Mouse (Mus musculus) C2C12 (cell line): ENCODE results near the gene Rcan1. TPM values are rescaled to one million over a fixed set of nuclear protein-coding genes. Genes with fewer than 3 reads are reported as not detected.

ENCODE experiments used
- H3K27me3 ChIP-seq: one replicate; pipeline ENCODE4 v1.6.1; 2011; ENCODE audit not compliant: control insufficient read depth, insufficient read depth, insufficient read length
- H3K36me3 ChIP-seq: one replicate; pipeline ENCODE4 v1.6.1; 2011; ENCODE audit not compliant: control insufficient read depth, insufficient read depth
- H3K4me3 ChIP-seq: one replicate; pipeline ENCODE4 v1.5.1; 2011; ENCODE audit warnings: mild to moderate bottlenecking, control low read depth; ENCODE audit not compliant: poor library complexity, insufficient read depth, severe bottlenecking
- H3K79me2 ChIP-seq: one replicate; pipeline ENCODE4 v1.6.1; 2011; ENCODE audit not compliant: control insufficient read depth, insufficient read depth
- H3K79me3 ChIP-seq: one replicate; pipeline ENCODE4 v1.6.1; 2011; ENCODE audit warnings: low read depth, control low read depth
- H3ac ChIP-seq: one replicate; pipeline ENCODE3; 2011; ENCODE audit warnings: low read depth; ENCODE audit not compliant: control insufficient read depth, insufficient read length
- CEBPB ChIP-seq: IDR thresholded peaks from one replicate; pipeline ENCODE4 v1.6.1; 2011; ENCODE audit warnings: low read depth, mild to moderate bottlenecking, control low read depth, moderate library complexity
- CTCF ChIP-seq: IDR thresholded peaks from one replicate; pipeline ENCODE4 v1.5.1; 2011; ENCODE audit not compliant: control insufficient read depth, insufficient read depth, insufficient read length
- FOSL1 ChIP-seq: IDR thresholded peaks from one replicate; pipeline ENCODE4 v1.8.0; 2011; ENCODE audit warnings: mild to moderate bottlenecking, low read length; ENCODE audit not compliant: poor library complexity, insufficient read depth, severe bottlenecking
- MAX ChIP-seq: IDR thresholded peaks from one replicate; pipeline ENCODE4 v1.6.1; 2011; ENCODE audit warnings: mild to moderate bottlenecking, control low read depth
- MYOD1 ChIP-seq: IDR thresholded peaks from one replicate; pipeline ENCODE4 v1.6.1; 2011; ENCODE audit warnings: low read depth; ENCODE audit not compliant: control insufficient read depth, insufficient read length
- MYOG ChIP-seq: IDR thresholded peaks from one replicate; pipeline ENCODE4 v1.6.1; 2011; ENCODE audit not compliant: control insufficient read depth, insufficient read length; ENCODE audit errors: extremely low read depth
- USF1 ChIP-seq: IDR thresholded peaks from one replicate; pipeline ENCODE4 v1.6.1; 2011; ENCODE audit warnings: low read depth, mild to moderate bottlenecking, control low read depth, moderate library complexity
- polyA plus RNA-seq: library from polyadenylated mRNA; unstranded; fragments of >200 nt; fragmentation: generic; extraction: Trizol; gene quantifications from one replicate; pipeline ENCODE4 v1.2.1, GENCODE M21; 2012; ENCODE audit warnings: missing spikeins

Gene Rcan1
- polyA plus RNA-seq, 1 experiment = 17.4 TPM

- no peaks in the 10 kb centered on the region for H3K27me3 ChIP-seq
Observed at GRCm38 (mm10) chr16:92410344-92410743, 60.3 kb downstream of the Rcan1 start.

GRCm38 (mm10) chr16:92407883-92408282 lies 62.8 kb downstream of the Rcan1 start:
- Histone ChIP-seq H3K36me3 (no peaks in the 10 kb centered on the region), H3ac (no peak overlapping the region), H3K79me2 (no peaks in the 10 kb centered on the region), H3K27me3 (no peaks in the 10 kb centered on the region), H3K79me3 (no peaks in the 10 kb centered on the region), H3K4me3 (no peak overlapping the region)
- no peak for TF ChIP-seq MYOD1
- TF ChIP-seq FOSL1 = no peak
- no peak for TF ChIP-seq MYOG
- no peak for TF ChIP-seq MAX
- no peak for TF ChIP-seq CEBPB
- TF ChIP-seq CTCF = no peak
- no peak for TF ChIP-seq USF1

More at GRCm38 (mm10) chr16:92410344-92410743, 60.3 kb downstream of the Rcan1 start:
- TF ChIP-seq MYOD1 = no peak
- TF ChIP-seq FOSL1 = no peak
- TF ChIP-seq MYOG = no peak
- TF ChIP-seq MAX = no peak
- TF ChIP-seq CTCF = no peak
- TF ChIP-seq CEBPB = no peak
- Histone ChIP-seq H3K79me2 (no peaks in the 10 kb centered on the region), H3K4me3 (no peak overlapping the region), H3ac (no peak overlapping the region), H3K36me3 (no peaks in the 10 kb centered on the region), H3K79me3 (no peaks in the 10 kb centered on the region)

DNA sequence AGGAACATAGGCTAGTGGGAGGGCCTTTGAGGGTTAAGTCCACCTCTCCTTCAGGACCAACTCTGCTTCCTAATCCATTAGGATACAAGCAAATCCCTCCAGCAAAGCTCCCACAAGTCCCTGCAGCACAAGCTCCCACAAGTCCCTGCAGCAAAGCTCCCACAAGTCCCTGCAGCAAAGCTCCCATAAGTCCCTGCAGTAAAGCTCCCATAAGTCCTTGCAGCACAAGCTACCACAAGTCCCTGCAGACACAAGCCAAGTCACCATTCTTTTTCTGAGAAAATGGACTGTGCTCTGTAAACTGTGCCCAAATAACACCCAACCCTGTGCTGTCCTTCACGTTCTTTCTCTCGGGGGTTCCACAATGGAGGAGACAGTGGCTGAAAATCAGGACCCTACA lies 66.5 kb downstream of the Rcan1 start:
- no peak overlapping the region for H3K4me3 ChIP-seq
- no peak overlapping the region for H3ac ChIP-seq
- no peaks in the 10 kb centered on the region for H3K36me3 ChIP-seq
- H3K79me2 ChIP-seq = no peaks in the 10 kb centered on the region
- no peaks in the 10 kb centered on the region for H3K27me3 ChIP-seq
- H3K79me3 ChIP-seq = no peaks in the 10 kb centered on the region
- TF ChIP-seq MYOD1 (no peak), CEBPB (no peak), USF1 (no peak), CTCF (no peak), FOSL1 (no peak), MAX (no peak), MYOG (no peak)

- TF ChIP-seq MAX (no peak), CEBPB (no peak), USF1 (no peak), MYOD1 (no peak)
- no peak overlapping the region for H3K4me3 ChIP-seq
- H3K27me3 ChIP-seq = no peaks in the 10 kb centered on the region
- no peak overlapping the region for H3ac ChIP-seq
- no peaks in the 10 kb centered on the region for H3K36me3 ChIP-seq
- H3K79me2 ChIP-seq = no peaks in the 10 kb centered on the region
- no peaks in the 10 kb centered on the region for H3K79me3 ChIP-seq
Observed at GRCm38 (mm10) chr16:92403069-92403468, 67.6 kb downstream of the Rcan1 start.

- Histone ChIP-seq H3K79me2 (no peaks in the 10 kb centered on the region), H3K4me3 (no peak overlapping the region), H3K79me3 (no peaks in the 10 kb centered on the region), H3K36me3 (no peaks in the 10 kb centered on the region), H3ac (no peak overlapping the region), H3K27me3 (no peaks in the 10 kb centered on the region)
- TF ChIP-seq USF1 (no peak), CTCF (no peak), MYOD1 (no peak), FOSL1 (no peak)
Observed at GRCm38 (mm10) chr16:92402216-92402615, 68.5 kb downstream of the Rcan1 start.

DNA sequence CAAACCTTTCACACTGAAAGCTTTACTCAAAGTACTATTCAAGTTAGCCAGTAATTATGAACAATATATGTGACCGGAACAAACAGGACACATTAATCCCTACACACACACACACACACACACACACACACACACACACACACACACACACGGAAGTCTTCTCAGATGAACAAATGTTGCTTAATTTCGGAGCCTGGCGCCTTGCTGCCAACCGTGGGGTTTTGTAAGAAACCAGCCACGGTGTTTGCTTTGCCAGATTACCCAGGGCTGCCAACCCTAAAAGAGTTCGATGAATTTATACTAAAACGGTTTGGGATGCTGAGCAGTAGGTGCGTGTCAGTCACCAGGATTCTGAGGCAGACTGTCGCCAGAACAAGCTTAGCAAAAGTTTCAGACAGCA lies 69.5 kb downstream of the Rcan1 start:
- H3K4me3 ChIP-seq = no peak overlapping the region
- H3K79me2 ChIP-seq = no peaks in the 10 kb centered on the region
- H3K79me3 ChIP-seq = no peaks in the 10 kb centered on the region
- peaks cover 3% of the 10 kb centered on the region for H3K36me3 ChIP-seq
- H3ac ChIP-seq = no peak overlapping the region
- H3K27me3 ChIP-seq = no peaks in the 10 kb centered on the region
- TF ChIP-seq CTCF = no peak
